Mouse (Mus musculus) C2C12 (cell line): Measurements from ENCODE around the gene Ghr.

Source experiments
- CEBPB ChIP-seq: IDR thresholded peaks from one replicate; pipeline ENCODE4 v1.6.1; 2011; ENCODE audit warnings: low read depth, mild to moderate bottlenecking, control low read depth, moderate library complexity
- CTCF ChIP-seq: IDR thresholded peaks from one replicate; pipeline ENCODE4 v1.5.1; 2011; ENCODE audit not compliant: control insufficient read depth, insufficient read depth, insufficient read length
- FOSL1 ChIP-seq: IDR thresholded peaks from one replicate; pipeline ENCODE4 v1.8.0; 2011; ENCODE audit warnings: mild to moderate bottlenecking, low read length; ENCODE audit not compliant: poor library complexity, insufficient read depth, severe bottlenecking
- MAX ChIP-seq: IDR thresholded peaks from one replicate; pipeline ENCODE4 v1.6.1; 2011; ENCODE audit warnings: mild to moderate bottlenecking, control low read depth
- MYOD1 ChIP-seq: IDR thresholded peaks from one replicate; pipeline ENCODE4 v1.6.1; 2011; ENCODE audit warnings: low read depth; ENCODE audit not compliant: control insufficient read depth, insufficient read length
- MYOG ChIP-seq: IDR thresholded peaks from one replicate; pipeline ENCODE4 v1.6.1; 2011; ENCODE audit not compliant: control insufficient read depth, insufficient read length; ENCODE audit errors: extremely low read depth
- USF1 ChIP-seq: IDR thresholded peaks from one replicate; pipeline ENCODE4 v1.6.1; 2011; ENCODE audit warnings: low read depth, mild to moderate bottlenecking, control low read depth, moderate library complexity

- no peak for TF ChIP-seq CTCF
- TF ChIP-seq CEBPB, result no peak
- TF ChIP-seq MAX, result no peak
- no peak for TF ChIP-seq USF1
- TF ChIP-seq MYOD1, result no peak
- TF ChIP-seq MYOG, result no peak
- TF ChIP-seq FOSL1, result no peak
These were observed 70.9 kb downstream of the Ghr start for GRCm38 (mm10) chr15:3512380-3512779.
